Mouse (Mus musculus) liver, adult 2 months (tissue): Measurements from ENCODE around the gene Rab30. TPM values are rescaled to one million over a fixed set of nuclear protein-coding genes. Genes with fewer than 3 reads are reported as not detected.
A peak's percentile ranks its signal among the peaks of the same experiment; 100 is the strongest.

Source experiments
- DNase-seq: peaks from one replicate; pipeline ENCODE4 v3.0.0-alpha.2; 2011; ENCODE audit warnings: low read depth, low spot score; ENCODE audit errors: extremely low read depth
- H3K27ac ChIP-seq: fragments of 200-500 bp; replicated peaks from 2 replicates; pipeline ENCODE4 v1.5.1; 2012; ENCODE audit warnings: low read depth, mild to moderate bottlenecking, control low read depth, inconsistent platforms, low read length; ENCODE audit not compliant: insufficient read depth
- H3K27me3 ChIP-seq: fragments of 200-500 bp; 2 replicates; pipeline ENCODE4 v1.6.1; 2012; ENCODE audit warnings: mild to moderate bottlenecking, moderate library complexity, low read length, inconsistent platforms; ENCODE audit not compliant: control insufficient read depth, insufficient read depth
- H3K36me3 ChIP-seq: fragments of 200-500 bp; 2 replicates; pipeline ENCODE4 v1.6.1; 2012; ENCODE audit warnings: low read length, inconsistent platforms; ENCODE audit not compliant: control insufficient read depth, insufficient read depth
- H3K4me1 ChIP-seq: fragments of 200-500 bp; 2 replicates; pipeline ENCODE4 v1.6.1; 2011; ENCODE audit warnings: low read length; ENCODE audit not compliant: control insufficient read depth, insufficient read depth
- H3K4me3 ChIP-seq: fragments of 200-500 bp; 2 replicates; pipeline ENCODE4 v1.5.1; 2011; ENCODE audit warnings: low read depth, mild to moderate bottlenecking, control low read depth, low read length, moderate library complexity; ENCODE audit not compliant: insufficient read depth
- H3K79me2 ChIP-seq: fragments of 200-500 bp; 2 replicates; pipeline ENCODE4 v1.6.1; 2012; ENCODE audit warnings: inconsistent platforms, mild to moderate bottlenecking, low read length, moderate library complexity; ENCODE audit not compliant: control insufficient read depth, insufficient read depth
- H3K9ac ChIP-seq: fragments of 200-500 bp; 2 replicates; pipeline ENCODE4 v1.6.1; 2012; ENCODE audit warnings: low read depth, mild to moderate bottlenecking, control low read depth, inconsistent platforms, low read length
- CTCF ChIP-seq: fragments of 200-500 bp; IDR thresholded peaks from 2 replicates; pipeline ENCODE4 v1.5.1; 2011; ENCODE audit warnings: low read depth, low read length, control low read depth
- POLR2A ChIP-seq: fragments of 200-500 bp; IDR thresholded peaks from 2 replicates; pipeline ENCODE4 v1.6.1; 2011; ENCODE audit warnings: low read length, control low read depth; ENCODE audit not compliant: insufficient read depth; ENCODE audit errors: extremely low read depth
- WGBS: fragments of 180-500 bp; shearing (Covaris S2); methylation state at CpG from one replicate; pipeline ENCODE4 v1.1.7; 2018; 5-methylcytosine and 5-hydroxymethylcytosine counted together
- polyA plus RNA-seq: library from polyadenylated mRNA; depleted of rRNA; stranded (reverse); fragments of >200 nt; gene quantifications from 2 replicates; pipeline ENCODE4 v1.2.3, GENCODE M21; 2012
- total RNA-seq: library from RNA; depleted of rRNA; stranded (reverse); fragments of >200 nt; gene quantifications from 2 replicates; pipeline ENCODE4 v1.2.3, GENCODE M21; 2014

Gene Rab30
- total and polyA plus RNA-seq, 2 experiments, result 2.9 to 12.1 TPM

- Histone ChIP-seq H3K27ac (no peak overlapping the region), H3K79me2 (no peaks in the 10 kb centered on the region), H3K4me3 (no peak overlapping the region), H3K9ac (no peak overlapping the region), H3K27me3 (no peaks in the 10 kb centered on the region), H3K4me1 (no peaks in the 10 kb centered on the region), H3K36me3 (peaks cover 8% of the 10 kb centered on the region)
- 27% methylated on average over 4 of the region's 4 CpGs for WGBS
- TF ChIP-seq POLR2A (no peak), CTCF (no peak)
- peak; percentile 46 for DNase-seq
These were observed 10.9 kb upstream of the Rab30 start for GRCm38 (mm10) chr7:92730465-92730864.

- Histone ChIP-seq H3K27me3 (no peaks in the 10 kb centered on the region), H3K4me3 (no peak overlapping the region), H3K4me1 (no peaks in the 10 kb centered on the region), H3K79me2 (no peaks in the 10 kb centered on the region), H3K9ac (no peak overlapping the region), H3K36me3 (peaks cover 12% of the 10 kb centered on the region), H3K27ac (no peak overlapping the region)
- TF ChIP-seq POLR2A, result no peak
- no peak for DNase-seq
- 57% methylated on average over 3 of the region's 3 CpGs for WGBS
These were observed 10.4 kb upstream of the Rab30 start for GRCm38 (mm10) chr7:92730959-92731358.

GRCm38 (mm10) chr7:92732136-92732535 lies 9.3 kb upstream of the Rab30 start:
- no peaks in the 10 kb centered on the region for H3K79me2 ChIP-seq
- H3K36me3 ChIP-seq, result peaks cover 16% of the 10 kb centered on the region
- H3K4me1 ChIP-seq, result no peaks in the 10 kb centered on the region
- 91% methylated on average over 7 of the region's 7 CpGs for WGBS
- no peaks in the 10 kb centered on the region for H3K27me3 ChIP-seq
- DNase-seq, result no peak
- no peak overlapping the region for H3K27ac ChIP-seq
- no peak overlapping the region for H3K4me3 ChIP-seq
- H3K9ac ChIP-seq, result no peak overlapping the region
- TF ChIP-seq POLR2A (no peak), CTCF (no peak)

- Histone ChIP-seq H3K4me3 (no peak overlapping the region), H3K79me2 (peaks cover 6% of the 10 kb centered on the region; the same call in 1 of the 2 replicates), H3K27me3 (no peaks in the 10 kb centered on the region), H3K9ac (no peak overlapping the region), H3K27ac (no peak overlapping the region), H3K4me1 (peaks cover 6% of the 10 kb centered on the region), H3K36me3 (peaks cover 32% of the 10 kb centered on the region)
- 90% methylated on average over 1 of the region's 1 CpGs for WGBS
- DNase-seq, result no peak
- TF ChIP-seq POLR2A, result no peak
- no peak for TF ChIP-seq CTCF
These were observed 3.8 kb upstream of the Rab30 start for GRCm38 (mm10) chr7:92737560-92737959.

GRCm38 (mm10) chr7:92739956-92740355 lies 1.4 kb upstream of the Rab30 start:
- no peak overlapping the region for H3K4me3 ChIP-seq
- no peak overlapping the region for H3K9ac ChIP-seq
- H3K27ac ChIP-seq, result no peak overlapping the region

GRCm38 (mm10) chr7:92740411-92741115 lies 840 bp upstream of the Rab30 start:
- Histone ChIP-seq H3K4me3 (peak overlapping the region; percentile 92), H3K9ac (peak overlapping the region; percentile 93), H3K4me1 (peaks cover 12% of the 10 kb centered on the region), H3K36me3 (peaks cover 24% of the 10 kb centered on the region), H3K27me3 (no peaks in the 10 kb centered on the region), H3K79me2 (peaks cover 12% of the 10 kb centered on the region; the same call in 1 of the 2 replicates), H3K27ac (peak overlapping the region; percentile 89)
- DNase-seq, result peak; percentile 42
- WGBS, result under 1% methylated on average over 23 of the region's 23 CpGs
- TF ChIP-seq CTCF, result no peak
- TF ChIP-seq POLR2A, result no peak

More at GRCm38 (mm10) chr7:92739956-92740355, 1.4 kb upstream of the Rab30 start:
- Histone ChIP-seq H3K27me3 (no peaks in the 10 kb centered on the region), H3K4me1 (peaks cover 12% of the 10 kb centered on the region), H3K79me2 (peaks cover 12% of the 10 kb centered on the region; the same call in 1 of the 2 replicates), H3K36me3 (peaks cover 24% of the 10 kb centered on the region)
- DNase-seq, result no peak
- TF ChIP-seq POLR2A (no peak), CTCF (no peak)
- 48% methylated on average over 6 of the region's 6 CpGs for WGBS
